Mouse (Mus musculus) neutrophil, adult 83 days (primary cell): Measurements from ENCODE around the gene Sntg2. TPM values are rescaled to one million over a fixed set of nuclear protein-coding genes. Genes with fewer than 3 reads are reported as not detected.

ENCODE experiments used
- total RNA-seq, 2 experiments: library from RNA; stranded (reverse); gene quantifications; one replicate each; pipeline ENCODE4 v1.2.4; 2023

Sntg2 gene
- total RNA-seq: not detected

GRCm38 (mm10) chr12:30372933-30373501, at the start of gene Sntg2:
TSS of gene Sntg2 (minus strand) at chr12:30373375.

GRCm38 (mm10) chr12:30132524-30132923, 240.7 kb downstream of the Sntg2 start, which contains the start of gene Tpo:
TSS of gene Tpo (minus strand) at chr12:30132624.

Other genes starting within 250 kb of the Sntg2 start
- not detected for gene Tpo, start 240.8 kb downstream of the Sntg2 start, total RNA-seq
- gene Tmem18, start 211.1 kb upstream of the Sntg2 start, total RNA-seq: 1 to 10 TPM; 6.4 to 6.7 TPM